Mouse (Mus musculus) C2C12 (cell line): ENCODE measurements around the gene Wdfy3.

Experiments
- CEBPB ChIP-seq: IDR thresholded peaks from one replicate; pipeline ENCODE4 v1.6.1; 2011; ENCODE audit warnings: low read depth, mild to moderate bottlenecking, control low read depth, moderate library complexity
- CTCF ChIP-seq: IDR thresholded peaks from one replicate; pipeline ENCODE4 v1.5.1; 2011; ENCODE audit not compliant: control insufficient read depth, insufficient read depth, insufficient read length
- MAX ChIP-seq: IDR thresholded peaks from one replicate; pipeline ENCODE4 v1.6.1; 2011; ENCODE audit warnings: mild to moderate bottlenecking, control low read depth
- MYOG ChIP-seq: IDR thresholded peaks from one replicate; pipeline ENCODE4 v1.6.1; 2011; ENCODE audit not compliant: control insufficient read depth, insufficient read length; ENCODE audit errors: extremely low read depth
- USF1 ChIP-seq: IDR thresholded peaks from one replicate; pipeline ENCODE4 v1.6.1; 2011; ENCODE audit warnings: low read depth, mild to moderate bottlenecking, control low read depth, moderate library complexity

GRCm38 (mm10) chr5:101919559-101919958 lies 150.2 kb downstream of the Wdfy3 start:
- TF ChIP-seq CTCF (no peak), USF1 (no peak), MAX (no peak), MYOG (no peak), CEBPB (no peak)
